Mouse (Mus musculus) stomach, embryonic 16.5 days (tissue): ENCODE results near the gene Tex101. TPM values are rescaled to one million over a fixed set of nuclear protein-coding genes. Genes with fewer than 3 reads are reported as not detected.

Experiments used
- ATAC-seq: fragments of 200-750 bp; cut with Nextera tagmentation; 2 replicates; pipeline ENCODE4 v1.8.0; 2017; ENCODE audit warnings: moderate number of reproducible peaks, moderate TSS enrichment; ENCODE audit not compliant: insufficient read depth, low FRiP score
- H3K27ac ChIP-seq: fragments of 300-500 bp; sonication (generic); 2 replicates; pipeline ENCODE4 v1.5.1; 2014; ENCODE audit warnings: low read length
- H3K27me3 ChIP-seq: fragments of 300-500 bp; sonication (generic); 2 replicates; pipeline ENCODE4 v1.6.1; 2014; ENCODE audit warnings: low read length, control low read depth, mixed read lengths; ENCODE audit not compliant: control insufficient read depth, insufficient read depth
- H3K36me3 ChIP-seq: fragments of 300-500 bp; sonication (generic); 2 replicates; pipeline ENCODE4 v1.6.1; 2014; ENCODE audit warnings: low read length; ENCODE audit not compliant: control insufficient read depth, insufficient read depth
- H3K4me1 ChIP-seq: fragments of 300-500 bp; sonication (generic); 2 replicates; pipeline ENCODE4 v1.6.1; 2014; ENCODE audit warnings: low read length, control low read depth, mixed read lengths; ENCODE audit not compliant: control insufficient read depth, insufficient read depth
- H3K4me2 ChIP-seq: fragments of 300-500 bp; sonication (generic); 2 replicates; pipeline ENCODE4 v1.6.1; 2014; ENCODE audit warnings: low read depth, low read length, mixed read lengths
- H3K4me3 ChIP-seq: fragments of 300-500 bp; sonication (generic); replicated peaks from 2 replicates; pipeline ENCODE4 v1.5.1; 2014; ENCODE audit warnings: mild to moderate bottlenecking, low read length
- H3K9ac ChIP-seq: fragments of 300-500 bp; sonication (generic); 2 replicates; pipeline ENCODE4 v1.6.1; 2014; ENCODE audit warnings: low read length
- H3K9me3 ChIP-seq: fragments of 300-500 bp; sonication (generic); replicated peaks from 2 replicates; pipeline ENCODE4 v1.6.1; 2016; ENCODE audit warnings: low read length, control low read depth; ENCODE audit not compliant: control insufficient read depth
- WGBS: fragments of 180-500 bp; shearing (Covaris S2); extraction: QIAGEN DNeasy Blood & Tissue Kit; methylation state at CpG from one replicate; pipeline ENCODE4 v1.1.7; 2014; 5-methylcytosine and 5-hydroxymethylcytosine counted together
- polyA plus RNA-seq: library from polyadenylated mRNA; unstranded; fragments of >200 nt; fragmentation: Nextera tagmentation; extraction: Ambion mirVana; gene quantifications from 2 replicates; pipeline ENCODE4 v1.2.1, GENCODE M21; 2015

The Tex101 gene
- polyA plus RNA-seq, 1 experiment from 2014 or later = not detected

DNA sequence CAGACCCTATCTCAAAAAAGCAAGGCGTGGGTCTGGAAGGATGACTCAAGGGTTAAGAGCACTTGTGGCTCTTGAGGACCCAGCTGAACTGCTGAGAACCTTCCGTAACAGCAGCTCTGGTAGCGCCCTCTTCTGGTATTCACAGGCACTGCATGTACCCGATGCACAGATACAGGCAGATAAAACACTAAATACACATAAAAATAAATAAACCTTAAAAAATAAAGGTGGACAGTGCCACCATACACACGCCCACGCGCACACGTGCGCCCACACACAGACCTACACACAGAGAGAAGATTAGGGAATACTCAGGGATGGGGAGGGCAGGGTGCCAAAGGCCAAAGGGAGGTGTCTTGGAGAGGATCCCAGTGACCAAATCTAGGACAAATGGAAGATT is 34.0 kb downstream of the Tex101 start:
- Histone ChIP-seq H3K36me3 (no peaks in the 10 kb centered on the region), H3K4me1 (peaks cover 4% of the 10 kb centered on the region; the same call in 1 of the 2 replicates), H3K4me3 (no peak overlapping the region), H3K4me2 (no peak overlapping the region), H3K9ac (no peak overlapping the region), H3K9me3 (no peaks in the 10 kb centered on the region), H3K27ac (no peak overlapping the region), H3K27me3 (peaks cover 29% of the 10 kb centered on the region)
- 11% methylated on average over 9 of the region's 9 CpGs for whole genome bisulfite sequencing
- ATAC-seq = no peak

DNA sequence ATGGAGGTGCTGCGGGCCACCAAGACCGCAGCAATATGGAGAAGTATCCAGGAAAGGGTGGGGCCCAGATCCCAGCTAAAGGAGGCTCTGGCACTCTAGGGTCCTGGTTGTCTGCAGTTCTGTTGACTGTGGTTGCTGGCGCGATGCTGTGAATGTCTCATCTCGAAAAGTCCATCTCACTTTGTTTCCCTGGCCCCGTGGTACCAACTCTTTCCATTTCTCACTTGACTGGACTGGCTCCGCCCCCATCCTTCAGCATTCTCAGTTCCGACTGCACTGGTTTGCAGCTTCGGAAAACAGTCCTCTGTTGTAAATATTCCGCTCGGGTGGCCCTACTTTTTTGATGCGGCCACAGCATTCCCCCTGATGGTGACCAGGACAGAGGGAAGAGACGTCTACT is 36.0 kb downstream of the Tex101 start:
- H3K27me3 ChIP-seq = peaks cover 47% of the 10 kb centered on the region
- H3K27ac ChIP-seq = no peak overlapping the region
- no peak overlapping the region for H3K4me2 ChIP-seq
- no peaks in the 10 kb centered on the region for H3K9me3 ChIP-seq
- 66% methylated on average over 13 of the region's 13 CpGs for WGBS
- H3K9ac ChIP-seq = no peak overlapping the region
- no peaks in the 10 kb centered on the region for H3K36me3 ChIP-seq
- no peak for ATAC-seq
- H3K4me3 ChIP-seq = no peak overlapping the region
- peaks cover 8% of the 10 kb centered on the region for H3K4me1 ChIP-seq

DNA sequence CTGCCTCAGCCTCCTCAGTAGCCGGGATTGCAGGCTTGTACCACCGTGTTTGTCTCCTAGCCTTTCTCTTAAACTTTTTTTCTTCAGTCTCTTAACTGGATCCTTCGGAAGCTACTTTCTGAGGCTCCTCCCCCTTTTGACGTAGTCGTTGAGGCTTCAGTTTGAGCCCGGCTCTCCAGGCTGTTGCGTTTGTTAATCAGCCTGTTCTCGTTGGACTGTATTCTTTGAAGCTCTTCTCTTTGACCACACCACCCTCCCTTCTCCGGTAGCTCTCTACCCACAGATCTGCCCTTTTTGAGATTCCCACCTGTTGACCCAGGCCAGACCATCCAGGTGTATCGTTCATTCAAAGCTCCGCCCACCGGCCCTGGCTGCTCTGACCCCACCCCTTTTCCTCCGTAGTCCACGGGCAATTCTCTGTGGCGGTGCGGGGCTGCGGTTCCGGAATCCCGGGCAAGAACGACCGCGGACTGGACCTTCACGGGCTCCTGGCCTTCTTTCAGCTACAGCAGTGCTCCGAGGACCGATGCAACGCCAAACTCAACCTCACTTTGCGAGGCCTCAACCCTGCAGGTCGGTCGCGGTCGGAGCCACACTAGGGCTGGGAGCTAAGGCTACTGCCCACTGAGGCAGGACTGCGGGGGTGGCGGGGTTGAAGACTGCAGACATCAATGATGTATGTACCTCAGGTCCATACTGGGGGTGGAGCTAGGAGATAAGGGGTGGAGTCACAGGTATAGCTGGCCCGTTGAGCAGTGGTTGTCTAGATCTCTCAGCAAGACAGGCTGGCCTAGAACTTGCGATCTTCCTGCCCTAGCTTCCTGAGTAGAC is 38.2 kb downstream of the Tex101 start:
- Histone ChIP-seq H3K4me1 (peaks cover 8% of the 10 kb centered on the region), H3K4me2 (peak overlapping the region; percentile 94), H3K27ac (no peak overlapping the region), H3K9me3 (no peaks in the 10 kb centered on the region), H3K36me3 (no peaks in the 10 kb centered on the region), H3K4me3 (peak overlapping the region; percentile 48), H3K9ac (peak overlapping the region; percentile 63), H3K27me3 (peaks cover 47% of the 10 kb centered on the region)
- 2% methylated on average over 35 of the region's 35 CpGs for WGBS
- ATAC-seq = peak; percentile 16

DNA sequence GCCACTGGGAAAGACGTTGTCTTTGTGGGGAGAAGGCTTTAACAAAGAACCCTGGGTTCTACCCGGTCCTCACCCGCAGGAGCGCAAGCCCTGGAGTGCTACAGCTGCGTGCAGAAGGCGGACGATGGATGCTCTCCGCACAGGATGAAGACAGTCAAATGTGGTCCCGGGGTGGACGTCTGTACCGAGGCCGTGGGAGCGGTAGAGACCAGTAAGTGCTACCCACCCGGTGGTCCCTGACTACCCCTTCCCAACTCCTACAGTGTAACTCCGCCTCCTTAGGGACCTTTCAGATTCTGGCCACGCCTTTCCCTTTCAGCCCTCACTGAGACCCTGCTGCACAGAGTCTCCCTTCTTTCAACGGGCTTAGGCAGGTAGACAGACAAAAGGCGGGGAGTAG is 39.4 kb downstream of the Tex101 start:
- H3K27me3 ChIP-seq = peaks cover 47% of the 10 kb centered on the region
- no peaks in the 10 kb centered on the region for H3K36me3 ChIP-seq
- WGBS = 3% methylated on average over 18 of the region's 18 CpGs
- no peak overlapping the region; the same call in 1 of the 2 replicates for H3K27ac ChIP-seq
- ATAC-seq = no peak
- H3K4me1 ChIP-seq = peaks cover 8% of the 10 kb centered on the region
- H3K4me3 ChIP-seq = peak overlapping the region; percentile 48
- no peaks in the 10 kb centered on the region for H3K9me3 ChIP-seq
- peak overlapping the region; percentile 63 for H3K9ac ChIP-seq
- H3K4me2 ChIP-seq = peak overlapping the region; percentile 94

DNA sequence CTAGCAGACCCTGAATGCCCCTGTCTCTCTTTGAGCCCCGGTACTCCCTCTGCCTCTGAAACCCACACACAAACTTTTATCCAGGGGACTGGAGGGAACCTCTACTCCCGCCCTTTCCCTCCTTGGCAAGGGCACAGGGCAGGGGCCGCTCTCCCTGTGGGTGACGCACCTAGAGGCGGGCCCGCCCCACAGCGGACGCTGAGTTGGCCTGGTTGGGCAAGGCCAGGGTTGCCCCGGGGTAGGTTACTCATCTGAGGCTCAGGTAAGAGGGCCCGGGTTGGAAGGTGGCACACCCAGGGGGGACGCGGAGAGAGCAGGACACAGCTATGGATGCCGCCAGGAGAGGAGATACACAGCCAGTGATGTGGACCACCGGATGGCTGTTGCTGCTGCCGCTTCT is 40.2 kb downstream of the Tex101 start, which contains the start of gene Lypd3:
Gene Lypd3 (plus strand): TSS at position 287 of the 400 bp plus-strand sequence.
- Histone ChIP-seq H3K36me3 (no peaks in the 10 kb centered on the region), H3K4me3 (peak within 1 kb of the TSS; percentile 48), H3K27ac (peak within 1 kb of the TSS; percentile 33; the same call in 1 of the 2 replicates), H3K9ac (peak within 1 kb of the TSS; percentile 63), H3K4me1 (peaks cover 8% of the 10 kb centered on the region), H3K27me3 (peaks cover 47% of the 10 kb centered on the region), H3K9me3 (no peaks in the 10 kb centered on the region), H3K4me2 (peak within 1 kb of the TSS; percentile 94)
- ATAC-seq = no peak
- 23% methylated on average over 15 of the region's 15 CpGs for WGBS

DNA sequence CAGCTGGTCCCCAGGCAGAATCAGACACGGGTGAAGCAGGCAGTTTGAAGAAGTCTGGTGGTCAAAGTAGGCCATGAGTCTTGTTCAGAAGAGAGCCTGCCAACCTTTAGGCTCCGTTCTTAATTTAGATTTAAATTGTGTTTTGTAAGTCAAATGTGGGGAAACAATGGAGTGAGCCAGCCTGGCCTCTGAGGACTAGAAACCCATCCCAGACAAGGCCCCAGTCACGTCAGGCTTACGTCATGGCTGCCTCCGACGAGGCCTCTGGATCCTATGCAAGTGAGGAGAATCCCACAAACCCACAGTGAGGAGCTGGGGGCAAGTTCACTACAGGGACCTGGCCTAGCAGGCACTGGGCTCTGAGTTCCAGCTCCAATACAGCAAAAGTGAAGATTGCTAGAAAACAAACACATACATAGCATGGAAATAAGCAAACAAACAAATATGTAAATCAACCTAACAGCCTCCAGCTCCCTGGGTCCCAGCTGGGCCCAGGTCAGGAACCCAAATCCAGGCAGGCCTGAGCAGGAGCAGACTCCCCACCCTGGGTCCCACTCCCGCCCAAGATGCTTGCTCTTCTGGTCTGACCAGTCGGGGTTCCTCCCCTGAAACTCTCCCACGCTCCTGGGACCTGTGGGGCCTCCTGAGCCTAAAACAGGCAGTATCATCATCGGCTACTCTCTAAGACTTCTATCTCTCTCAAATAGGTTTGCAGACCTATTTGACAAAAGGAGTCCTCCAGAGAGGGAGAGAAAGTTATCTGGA is 46.2 kb downstream of the Tex101 start:
- Histone ChIP-seq H3K4me2 (no peak overlapping the region), H3K27ac (peak overlapping the region; percentile 78; the same call in 1 of the 2 replicates), H3K4me3 (no peak overlapping the region), H3K4me1 (peaks cover 7% of the 10 kb centered on the region; the same call in 1 of the 2 replicates), H3K9ac (no peak overlapping the region), H3K36me3 (no peaks in the 10 kb centered on the region), H3K9me3 (no peaks in the 10 kb centered on the region), H3K27me3 (no peaks in the 10 kb centered on the region)
- WGBS = 70% methylated on average over 10 of the region's 10 CpGs
- 0 out of 2 replicates have a peak, but pooled peaks have one; percentile 21 for ATAC-seq

DNA sequence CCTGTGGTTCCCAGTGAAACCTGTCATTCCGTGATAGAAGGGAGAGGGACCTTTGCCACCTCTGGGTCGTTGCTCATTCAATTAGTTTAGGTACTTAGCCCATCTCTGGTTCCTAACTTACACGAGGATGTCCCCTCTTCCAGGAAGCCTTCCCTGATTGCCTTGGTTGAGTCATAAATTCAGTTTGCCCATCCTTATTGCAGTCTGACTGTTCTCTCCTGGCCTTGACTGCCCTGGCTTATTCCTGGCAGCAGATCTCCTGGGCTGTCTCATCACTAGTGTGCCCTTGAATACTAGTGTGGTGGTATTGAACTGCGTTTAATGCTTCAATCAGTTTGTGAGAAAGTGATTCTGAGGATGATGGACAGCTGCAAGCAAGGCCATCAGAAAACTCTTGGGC is 46.8 kb downstream of the Tex101 start:
- no peak for ATAC-seq
- peak overlapping the region; percentile 51; the same call in 1 of the 2 replicates for H3K4me2 ChIP-seq

DNA sequence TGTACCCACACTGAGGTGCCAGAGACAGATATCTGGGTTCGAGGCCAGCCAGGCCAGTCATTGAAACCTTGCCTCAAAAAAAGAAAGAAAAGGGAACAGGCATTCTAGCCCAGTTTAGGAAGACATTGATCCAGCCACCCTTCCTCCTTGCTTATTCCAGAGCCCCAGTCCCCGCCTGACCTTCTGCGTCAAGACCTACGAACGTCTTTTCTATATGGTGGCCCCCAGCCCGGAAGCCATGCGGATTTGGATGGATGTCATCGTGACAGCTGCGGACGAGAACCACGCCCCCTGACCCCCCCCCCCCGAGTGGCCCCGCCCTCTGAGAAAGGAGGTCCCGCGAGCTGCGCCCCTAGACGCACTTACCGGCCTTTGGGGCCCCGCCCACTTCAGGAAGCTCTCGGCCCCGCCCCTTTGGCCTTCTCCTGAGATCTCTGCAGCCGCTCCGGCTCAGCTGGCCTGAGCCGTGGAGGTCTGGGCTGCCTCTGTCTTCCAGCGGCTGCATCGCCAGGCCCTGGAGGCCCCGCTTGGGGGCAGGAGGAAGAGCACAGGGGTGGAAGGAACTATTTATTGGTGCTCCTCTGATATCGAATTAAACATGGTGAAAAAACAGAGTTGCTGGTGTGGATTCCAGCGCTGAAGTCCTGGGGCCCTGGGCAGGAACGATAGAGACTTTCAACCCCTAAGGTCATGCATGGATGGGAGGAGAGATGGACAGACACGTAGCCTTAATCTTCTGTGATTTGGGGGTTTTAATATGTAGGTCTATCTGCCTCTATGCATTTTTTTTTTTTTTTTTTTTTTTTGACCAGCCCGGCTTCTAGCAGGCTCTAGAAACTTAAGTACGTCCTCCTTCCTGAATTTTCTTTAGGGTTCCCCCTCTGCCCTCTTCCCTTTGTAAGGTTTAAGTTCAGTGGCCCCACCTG is 47.5 kb downstream of the Tex101 start:
- H3K36me3 ChIP-seq = no peaks in the 10 kb centered on the region
- no peaks in the 10 kb centered on the region for H3K9me3 ChIP-seq
- peak overlapping the region; percentile 64 for H3K9ac ChIP-seq
- peak overlapping the region; percentile 64 for H3K27ac ChIP-seq
- no peaks in the 10 kb centered on the region for H3K27me3 ChIP-seq
- H3K4me2 ChIP-seq = peak overlapping the region; percentile 51
- ATAC-seq = peak; percentile 87
- WGBS = 7% methylated on average over 31 of the region's 33 CpGs
- H3K4me3 ChIP-seq = peak overlapping the region; percentile 30
- peaks cover 7% of the 10 kb centered on the region; the same call in 1 of the 2 replicates for H3K4me1 ChIP-seq

More for the DNA sequence above, 46.8 kb downstream of the Tex101 start:
- Histone ChIP-seq H3K27me3 (no peaks in the 10 kb centered on the region), H3K27ac (peak overlapping the region; percentile 64), H3K4me3 (no peak overlapping the region), H3K9ac (peak overlapping the region; percentile 64; the same call in 1 of the 2 replicates), H3K9me3 (no peaks in the 10 kb centered on the region), H3K4me1 (peaks cover 7% of the 10 kb centered on the region; the same call in 1 of the 2 replicates), H3K36me3 (no peaks in the 10 kb centered on the region)
- WGBS = 70% methylated on average over 4 of the region's 4 CpGs
